Mouse (Mus musculus) olfactory bulb, adult 2 months (tissue): ENCODE data around the gene Mcoln2.

Experiments used
- CTCF ChIP-seq: fragments of 200-500 bp; IDR thresholded peaks from 2 replicates; pipeline ENCODE4 v1.5.1; 2012; ENCODE audit warnings: low read depth, mild to moderate bottlenecking, low read length, moderate library complexity; ENCODE audit not compliant: insufficient read depth
- POLR2A ChIP-seq: fragments of 200-500 bp; IDR thresholded peaks from 2 replicates; pipeline ENCODE4 v1.6.1; 2012; ENCODE audit warnings: mild to moderate bottlenecking, low read depth, low read length, moderate library complexity; ENCODE audit not compliant: insufficient read depth

- TF ChIP-seq POLR2A = no peak
- no peak for TF ChIP-seq CTCF
These were observed 75.6 kb downstream of the Mcoln2 start for GRCm38 (mm10) chr3:146225061-146225761.
